Mouse (Mus musculus) cerebellum, adult 2 months (tissue): ENCODE measurements at regions not wholly inside any gene's neighbourhood (a gene's known extent, or its start where the extent isn't known, plus 50 kb on each side); places are given as distances from the start of the nearest gene placed in this dataset.

Source experiments
- CTCF ChIP-seq: fragments of 200-500 bp; IDR thresholded peaks from 2 replicates; pipeline ENCODE4 v1.5.1; 2011; ENCODE audit warnings: low read depth, mild to moderate bottlenecking, control low read depth, low read length, moderate library complexity, borderline replicate concordance; ENCODE audit not compliant: insufficient read depth
- POLR2A ChIP-seq: fragments of 200-500 bp; IDR thresholded peaks from 2 replicates; pipeline ENCODE4 v1.6.1; 2011; ENCODE audit warnings: low read length, control low read depth, borderline replicate concordance; ENCODE audit not compliant: insufficient read depth

- no peak for TF ChIP-seq CTCF
- TF ChIP-seq POLR2A: no peak
These were observed 143.2 kb upstream of the Zfp64 start for GRCm38 (mm10) chr2:169098591-169098990.
